Mouse (Mus musculus): ENCODE results near the gene AC134908.4. TPM values are rescaled to one million over a fixed set of nuclear protein-coding genes. Genes with fewer than 3 reads are reported as not detected.

The AC134908.4 gene
- not detected for polyA plus RNA-seq (2015; fragmentation: Illumina TruSeq; extraction: RNeasy Lipid Tissue Mini Kit (QIAGEN cat#74804); ENCODE audit: insufficient read depth, low replicate concordance)

DNA sequence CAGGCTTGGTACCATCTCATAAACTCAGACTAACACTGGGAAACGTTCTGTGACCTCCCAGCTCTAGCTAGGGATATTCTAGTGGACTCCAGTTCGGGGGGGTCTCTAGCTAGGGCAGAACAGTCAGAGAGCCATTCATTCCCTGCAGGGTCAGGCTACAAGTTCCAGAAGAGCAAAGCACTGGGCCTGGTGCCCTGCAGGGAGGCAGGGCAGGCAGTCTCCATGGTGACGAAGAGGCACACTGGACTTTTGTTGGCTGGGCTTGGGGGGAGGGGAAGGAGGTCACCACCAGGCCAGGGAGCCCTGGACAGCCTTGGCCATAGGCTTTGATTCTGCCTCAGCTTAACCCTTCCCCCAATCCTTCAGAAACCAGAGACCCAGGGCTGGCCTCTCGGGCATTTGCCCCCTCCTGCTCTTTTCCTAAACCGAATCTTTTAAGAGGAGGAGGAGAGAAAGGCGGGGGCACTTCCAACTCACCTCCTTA is at the start of gene AC134908.4:
TSS of gene AC134908.4 (minus strand) at position 51 of the 484 bp plus-strand sequence.

GRCm38 (mm10) chr17:25844396-25844901 is 49.0 kb upstream of the AC134908.4 start, which contains the start of gene Rhot2:
Gene Rhot2, minus strand, starts transcription at chr17:25844851.

DNA sequence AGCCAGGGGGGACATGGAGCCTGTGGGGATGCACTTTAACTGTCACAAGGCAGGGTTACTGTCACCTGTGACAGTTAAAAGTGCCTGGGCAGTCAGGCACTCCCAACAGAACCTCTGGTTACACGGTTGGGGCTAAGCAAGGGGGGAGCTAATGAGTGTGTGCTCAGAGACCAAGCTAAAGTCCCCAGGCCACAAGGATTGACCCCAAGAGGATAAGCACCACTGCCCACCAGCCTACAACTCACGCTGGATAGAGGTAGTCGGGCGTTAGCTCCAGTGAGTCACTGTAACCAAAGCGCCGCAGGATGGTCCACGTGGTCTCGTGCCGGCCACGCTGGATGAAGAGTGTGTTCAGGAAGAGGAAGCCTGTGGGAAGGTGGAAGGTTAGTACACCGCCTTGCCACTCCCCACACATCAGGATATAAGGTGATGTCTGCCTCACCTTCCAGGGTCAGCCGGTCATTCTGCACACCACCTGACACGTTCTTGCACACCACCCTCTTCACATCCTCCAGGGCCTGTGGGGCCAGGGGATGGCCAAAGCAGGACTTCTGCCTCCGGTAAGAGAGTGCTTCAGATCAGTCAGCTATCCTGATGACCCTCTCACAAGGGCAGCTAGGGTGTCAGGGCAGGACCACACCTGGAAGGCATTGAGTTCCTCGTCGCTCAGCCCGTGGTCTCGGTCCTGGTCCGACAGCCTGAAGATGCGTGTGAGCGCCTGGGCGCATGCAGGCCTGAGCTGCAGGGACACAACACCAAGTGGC is 45.8 kb upstream of the AC134908.4 start, which contains the start of gene Gm20683:
TSS of gene Gm20683 (minus strand) at position 647 of the 764 bp plus-strand sequence.

GRCm38 (mm10) chr17:25837076-25837410 is 41.6 kb upstream of the AC134908.4 start, which contains the start of gene Rhbdl1:
Gene Rhbdl1, minus strand, starts transcription at chr17:25837295.

GRCm38 (mm10) chr17:25833291-25833663 is 37.8 kb upstream of the AC134908.4 start, which contains the start of gene Stub1:
Gene Stub1, minus strand, starts transcription at chr17:25833404.

GRCm38 (mm10) chr17:25828712-25829557 is 33.5 kb upstream of the AC134908.4 start, which contains the start of gene Jmjd8:
Gene Jmjd8, plus strand, starts transcription at chr17:25828867.

DNA sequence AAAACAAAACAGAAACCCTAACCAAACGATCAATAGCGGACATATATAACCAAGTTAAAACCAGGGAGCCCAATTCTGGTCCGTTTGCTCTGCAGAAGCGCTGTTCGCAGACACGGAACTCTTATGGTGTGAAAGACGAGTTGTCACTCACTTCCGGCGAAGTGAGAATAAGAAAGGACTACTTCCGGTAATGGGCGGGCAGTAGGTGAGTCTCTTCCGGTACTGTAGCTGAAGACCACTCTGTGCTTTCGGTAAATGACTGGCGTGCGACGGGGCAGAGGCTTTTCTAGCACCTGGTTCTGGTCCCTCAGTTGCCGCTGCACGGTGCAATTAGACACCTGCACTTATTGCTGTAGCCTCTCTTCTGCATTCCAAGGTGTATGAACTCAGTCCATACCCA is 28.0 kb upstream of the AC134908.4 start, which contains the start of gene Wdr24:
TSS of gene Wdr24 (plus strand) at position 176 of the 400 bp plus-strand sequence.

GRCm38 (mm10) chr17:25808789-25809605 is 13.5 kb upstream of the AC134908.4 start, which contains the start of gene Fbxl16:
Gene Fbxl16, plus strand, starts transcription at chr17:25809085.

GRCm38 (mm10) chr17:25796951-25797369 is 1.5 kb upstream of the AC134908.4 start, which contains the start of gene Metrn:
Gene Metrn, minus strand, starts transcription at chr17:25797136.

GRCm38 (mm10) chr17:25792615-25793014 is 2.8 kb downstream of the AC134908.4 start, which contains the start of gene Fam173a:
Gene Fam173a, minus strand, starts transcription at chr17:25792901.

DNA sequence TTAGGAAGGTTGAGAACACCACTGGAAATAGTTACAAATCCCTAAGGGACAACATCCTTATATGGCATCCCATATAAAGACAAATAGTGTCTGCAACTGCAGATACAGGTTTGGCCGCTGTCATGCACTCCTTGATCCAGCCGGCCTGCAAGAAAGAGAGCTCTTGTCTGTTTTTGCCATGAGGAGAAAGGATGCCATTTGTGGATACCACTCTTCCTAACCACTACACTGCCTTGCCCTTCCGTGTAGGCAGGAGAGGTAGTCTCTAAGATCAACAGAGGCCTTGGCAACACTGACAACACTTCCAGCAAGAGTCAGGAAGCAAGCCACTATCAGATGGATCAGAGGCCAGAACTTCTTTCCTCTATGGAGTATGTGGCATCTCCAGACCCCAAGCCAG is 9.2 kb downstream of the AC134908.4 start, which contains the start of gene Ccdc78:
TSS of gene Ccdc78 (plus strand) at position 301 of the 400 bp plus-strand sequence.

GRCm38 (mm10) chr17:25785281-25785745 is 10.1 kb downstream of the AC134908.4 start, which contains the start of gene Haghl:
Gene Haghl, minus strand, starts transcription at chr17:25785673.

DNA sequence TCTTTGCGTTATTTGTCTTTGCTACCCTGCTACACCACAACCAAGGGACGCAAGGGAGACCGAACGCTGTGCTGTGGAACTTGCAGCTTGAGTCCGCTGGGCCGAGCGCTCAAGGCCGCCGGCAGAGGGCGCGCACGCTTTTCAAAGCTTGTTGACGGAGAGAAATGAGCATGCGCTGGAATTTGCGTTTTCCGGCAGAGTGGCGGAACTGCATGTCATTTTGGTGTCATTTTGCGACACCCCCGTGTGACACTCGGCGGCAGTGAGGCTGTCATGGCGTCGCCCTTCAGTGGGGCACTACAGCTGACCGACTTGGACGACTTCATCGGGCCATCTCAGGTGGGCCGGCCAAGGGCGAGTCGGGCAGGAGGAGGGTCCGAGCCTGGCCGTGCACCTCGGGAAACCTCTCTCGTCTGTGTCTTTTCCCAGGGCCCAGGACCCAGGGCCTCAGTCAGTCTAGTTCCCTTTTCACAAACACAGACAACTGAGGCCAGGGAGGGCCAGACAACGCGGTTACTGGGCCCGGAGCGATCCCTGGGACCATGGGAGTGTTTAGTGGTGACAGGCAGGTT is 21.8 kb downstream of the AC134908.4 start, which contains the start of gene Narfl:
TSS of gene Narfl (plus strand) at position 228 of the 572 bp plus-strand sequence.

DNA sequence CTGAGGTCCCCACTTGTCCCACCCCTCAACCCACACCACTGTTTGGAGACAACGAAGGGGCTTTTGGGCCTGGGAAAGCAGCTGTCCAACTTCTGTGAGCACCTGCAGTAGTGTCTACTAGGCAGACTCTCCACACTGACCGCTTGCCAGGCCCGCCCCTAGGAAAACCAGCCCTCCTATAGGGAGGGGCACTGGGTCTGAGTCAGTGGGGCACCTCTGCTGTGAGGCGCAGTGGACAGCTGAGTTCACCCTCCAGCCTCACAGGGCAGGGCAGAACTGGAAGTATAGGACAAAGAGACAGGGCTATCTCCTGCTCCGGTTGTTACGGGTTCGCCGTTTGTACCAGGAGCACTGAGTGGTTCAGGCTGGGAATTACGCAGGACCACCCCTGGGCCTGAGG is 41.2 kb downstream of the AC134908.4 start, which contains the start of gene Msln:
TSS of gene Msln (minus strand) at position 138 of the 400 bp plus-strand sequence.

Other genes with a start within 250 kb of the AC134908.4 start
- 0.55 TPM for gene Sox8, start 225.0 kb downstream of the AC134908.4 start, polyA plus RNA-seq (2015; fragmentation: Illumina TruSeq; extraction: RNeasy Lipid Tissue Mini Kit (QIAGEN cat#74804); ENCODE audit: insufficient read depth, low replicate concordance)
- 7.9 TPM for gene Lmf1, start 216.6 kb downstream of the AC134908.4 start, polyA plus RNA-seq (2015; fragmentation: Illumina TruSeq; extraction: RNeasy Lipid Tissue Mini Kit (QIAGEN cat#74804); ENCODE audit: insufficient read depth, low replicate concordance)
- gene Gng13, start 78.5 kb downstream of the AC134908.4 start, polyA plus RNA-seq (2015; fragmentation: Illumina TruSeq; extraction: RNeasy Lipid Tissue Mini Kit (QIAGEN cat#74804); ENCODE audit: insufficient read depth, low replicate concordance), result not detected
- gene Chtf18, start 68.2 kb downstream of the AC134908.4 start, polyA plus RNA-seq (2015; fragmentation: Illumina TruSeq; extraction: RNeasy Lipid Tissue Mini Kit (QIAGEN cat#74804); ENCODE audit: insufficient read depth, low replicate concordance), result 3.2 TPM
- gene Rpusd1, start 68.0 kb downstream of the AC134908.4 start, polyA plus RNA-seq (2015; fragmentation: Illumina TruSeq; extraction: RNeasy Lipid Tissue Mini Kit (QIAGEN cat#74804); ENCODE audit: insufficient read depth, low replicate concordance), result 1.5 TPM
- gene Mslnl, start 59.6 kb downstream of the AC134908.4 start, polyA plus RNA-seq (2015; fragmentation: Illumina TruSeq; extraction: RNeasy Lipid Tissue Mini Kit (QIAGEN cat#74804); ENCODE audit: insufficient read depth, low replicate concordance), result not detected
- gene Msln, start 41.3 kb downstream of the AC134908.4 start, polyA plus RNA-seq (2015; fragmentation: Illumina TruSeq; extraction: RNeasy Lipid Tissue Mini Kit (QIAGEN cat#74804); ENCODE audit: insufficient read depth, low replicate concordance), result 1.9 TPM
- 15.2 TPM for gene Narfl, start 21.9 kb downstream of the AC134908.4 start, polyA plus RNA-seq (2015; fragmentation: Illumina TruSeq; extraction: RNeasy Lipid Tissue Mini Kit (QIAGEN cat#74804); ENCODE audit: insufficient read depth, low replicate concordance)
- gene Haghl, start 10.0 kb downstream of the AC134908.4 start, polyA plus RNA-seq (2015; fragmentation: Illumina TruSeq; extraction: RNeasy Lipid Tissue Mini Kit (QIAGEN cat#74804); ENCODE audit: insufficient read depth, low replicate concordance), result 7.3 TPM
- gene Ccdc78, start 9.1 kb downstream of the AC134908.4 start, polyA plus RNA-seq (2015; fragmentation: Illumina TruSeq; extraction: RNeasy Lipid Tissue Mini Kit (QIAGEN cat#74804); ENCODE audit: insufficient read depth, low replicate concordance), result not detected
- gene Fam173a, start 2.8 kb downstream of the AC134908.4 start, polyA plus RNA-seq (2015; fragmentation: Illumina TruSeq; extraction: RNeasy Lipid Tissue Mini Kit (QIAGEN cat#74804); ENCODE audit: insufficient read depth, low replicate concordance), result 19.6 TPM
- 2.4 TPM for gene Metrn, start 1.5 kb upstream of the AC134908.4 start, polyA plus RNA-seq (2015; fragmentation: Illumina TruSeq; extraction: RNeasy Lipid Tissue Mini Kit (QIAGEN cat#74804); ENCODE audit: insufficient read depth, low replicate concordance)
- 0.46 TPM for gene Fbxl16, start 13.4 kb upstream of the AC134908.4 start, polyA plus RNA-seq (2015; fragmentation: Illumina TruSeq; extraction: RNeasy Lipid Tissue Mini Kit (QIAGEN cat#74804); ENCODE audit: insufficient read depth, low replicate concordance)
- gene Wdr24, start 28.0 kb upstream of the AC134908.4 start, polyA plus RNA-seq (2015; fragmentation: Illumina TruSeq; extraction: RNeasy Lipid Tissue Mini Kit (QIAGEN cat#74804); ENCODE audit: insufficient read depth, low replicate concordance), result 7.8 TPM
- 21.8 TPM for gene Jmjd8, start 33.2 kb upstream of the AC134908.4 start, polyA plus RNA-seq (2015; fragmentation: Illumina TruSeq; extraction: RNeasy Lipid Tissue Mini Kit (QIAGEN cat#74804); ENCODE audit: insufficient read depth, low replicate concordance)
- gene Stub1, start 37.7 kb upstream of the AC134908.4 start, polyA plus RNA-seq (2015; fragmentation: Illumina TruSeq; extraction: RNeasy Lipid Tissue Mini Kit (QIAGEN cat#74804); ENCODE audit: insufficient read depth, low replicate concordance), result 41.4 TPM
- gene Rhbdl1, start 41.6 kb upstream of the AC134908.4 start, polyA plus RNA-seq (2015; fragmentation: Illumina TruSeq; extraction: RNeasy Lipid Tissue Mini Kit (QIAGEN cat#74804); ENCODE audit: insufficient read depth, low replicate concordance), result not detected
- 0.30 TPM for gene Gm20683, start 46.1 kb upstream of the AC134908.4 start, polyA plus RNA-seq (2015; fragmentation: Illumina TruSeq; extraction: RNeasy Lipid Tissue Mini Kit (QIAGEN cat#74804); ENCODE audit: insufficient read depth, low replicate concordance)
- 38.1 TPM for gene Rhot2, start 49.2 kb upstream of the AC134908.4 start, polyA plus RNA-seq (2015; fragmentation: Illumina TruSeq; extraction: RNeasy Lipid Tissue Mini Kit (QIAGEN cat#74804); ENCODE audit: insufficient read depth, low replicate concordance)
- 9.6 TPM for gene Wdr90, start 65.8 kb upstream of the AC134908.4 start, polyA plus RNA-seq (2015; fragmentation: Illumina TruSeq; extraction: RNeasy Lipid Tissue Mini Kit (QIAGEN cat#74804); ENCODE audit: insufficient read depth, low replicate concordance)
- 1.4 TPM for gene Mcrip2, start 73.1 kb upstream of the AC134908.4 start, polyA plus RNA-seq (2015; fragmentation: Illumina TruSeq; extraction: RNeasy Lipid Tissue Mini Kit (QIAGEN cat#74804); ENCODE audit: insufficient read depth, low replicate concordance)
- 14.3 TPM for gene Mettl26, start 79.4 kb upstream of the AC134908.4 start, polyA plus RNA-seq (2015; fragmentation: Illumina TruSeq; extraction: RNeasy Lipid Tissue Mini Kit (QIAGEN cat#74804); ENCODE audit: insufficient read depth, low replicate concordance)
- gene Wfikkn1, start 85.2 kb upstream of the AC134908.4 start, polyA plus RNA-seq (2015; fragmentation: Illumina TruSeq; extraction: RNeasy Lipid Tissue Mini Kit (QIAGEN cat#74804); ENCODE audit: insufficient read depth, low replicate concordance), result 0.21 TPM
- gene Rab40c, start 124.1 kb upstream of the AC134908.4 start, polyA plus RNA-seq (2015; fragmentation: Illumina TruSeq; extraction: RNeasy Lipid Tissue Mini Kit (QIAGEN cat#74804); ENCODE audit: insufficient read depth, low replicate concordance), result 10.4 TPM
- 70.8 TPM for gene Pigq, start 149.3 kb upstream of the AC134908.4 start, polyA plus RNA-seq (2015; fragmentation: Illumina TruSeq; extraction: RNeasy Lipid Tissue Mini Kit (QIAGEN cat#74804); ENCODE audit: insufficient read depth, low replicate concordance)
- gene Nhlrc4, start 149.3 kb upstream of the AC134908.4 start, polyA plus RNA-seq (2015; fragmentation: Illumina TruSeq; extraction: RNeasy Lipid Tissue Mini Kit (QIAGEN cat#74804); ENCODE audit: insufficient read depth, low replicate concordance), result 0.28 TPM
- gene A930017K11Rik, start 156.9 kb upstream of the AC134908.4 start, polyA plus RNA-seq (2015; fragmentation: Illumina TruSeq; extraction: RNeasy Lipid Tissue Mini Kit (QIAGEN cat#74804); ENCODE audit: insufficient read depth, low replicate concordance), result not detected
- 5.8 TPM for gene Capn15, start 190.1 kb upstream of the AC134908.4 start, polyA plus RNA-seq (2015; fragmentation: Illumina TruSeq; extraction: RNeasy Lipid Tissue Mini Kit (QIAGEN cat#74804); ENCODE audit: insufficient read depth, low replicate concordance)

Data from spleen, adult 10 weeks (tissue).